Mouse (Mus musculus): Measurements from ENCODE around the gene Pdgfra.

DNA sequence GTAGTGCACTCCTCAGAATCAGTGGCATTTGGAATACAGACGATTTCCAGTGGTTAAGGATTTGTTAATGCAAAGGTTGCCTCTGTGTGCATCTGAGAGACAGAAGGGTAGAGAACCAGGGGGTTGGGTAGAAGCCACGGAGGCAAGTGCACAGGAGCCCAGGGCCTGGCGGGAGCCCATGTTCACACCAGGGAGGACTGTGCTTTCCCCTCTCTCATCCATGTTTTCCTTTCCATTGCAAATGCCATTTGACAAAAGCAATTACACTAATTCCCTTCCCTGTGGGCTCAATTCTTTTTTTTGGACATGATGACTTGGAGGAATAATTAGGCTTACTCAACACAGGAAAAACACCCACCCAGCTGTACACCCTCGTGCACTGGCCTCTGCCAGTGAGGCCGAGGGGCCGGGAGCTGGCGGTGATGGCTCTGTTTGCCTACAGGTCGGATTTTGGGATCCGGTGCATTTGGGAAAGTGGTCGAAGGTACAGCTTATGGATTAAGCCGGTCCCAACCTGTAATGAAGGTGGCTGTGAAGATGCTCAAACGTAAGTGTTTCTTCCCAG, 27.7 kb downstream of the Pdgfra start:
- TF ChIP-seq ZC3H11A (IDR thresholded peaks at IDR 0.05; ENCODE audit: borderline replicate concordance, low read depth, low read length) (no peak), CHD2 (IDR thresholded peaks at IDR 0.05; ENCODE audit: low read depth, low read length) (no peak), HCFC1 (IDR thresholded peaks at IDR 0.05; ENCODE audit: borderline replicate concordance, insufficient read depth, low read length) (no peak), ZNF384 (IDR thresholded peaks at IDR 0.05; ENCODE audit: low read depth, low read length) (no peak), MAFK (IDR thresholded peaks at IDR 0.05; ENCODE audit: insufficient read depth, low read depth, low read length) (no peak)
